1 mouse cellular context compared by ENCODE assay signal in the genomic region with DNA sequence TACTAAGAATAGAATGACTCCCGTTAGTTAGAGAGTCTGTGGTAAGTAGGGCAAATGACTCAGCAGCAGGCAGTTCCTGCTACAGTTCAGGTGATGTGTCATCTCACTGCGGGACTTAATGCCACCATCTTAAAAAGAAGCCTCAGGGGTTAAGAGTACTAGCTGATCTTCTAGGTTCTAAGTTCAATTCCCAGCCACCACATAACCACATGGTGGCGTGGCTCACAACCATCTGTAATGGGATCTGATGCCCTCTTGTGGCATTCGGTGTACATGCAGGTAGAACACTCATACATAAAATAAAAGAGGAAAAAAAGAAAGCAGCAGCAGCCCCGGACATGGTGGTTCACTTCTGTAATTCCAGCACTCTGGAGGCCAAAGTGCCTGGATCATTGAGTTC.
TF ChIP-seq lines count a peak whose summit lies in the region.

No protein-coding gene starts in this region.

TF ChIP-seq in CH12.LX, 34 proteins besides CTCF, POLR2A, EP300 and RAD21 (continued from another document):
- TF ChIP-seq CHD1 (IDR thresholded peaks at IDR 0.05; ENCODE audit: low read depth, low read length) (no peak), ZKSCAN1 (IDR thresholded peaks at IDR 0.05; ENCODE audit: borderline replicate concordance, low read depth, low read length) (no peak), BHLHE40 (IDR thresholded peaks at IDR 0.05; ENCODE audit: low read depth, low read length) (peak; percentile 30; the same call in 1 of the 2 replicates), ELF1 (IDR thresholded peaks at IDR 0.05; ENCODE audit: low read depth, low read length) (no peak), UBTF (IDR thresholded peaks at IDR 0.05; ENCODE audit: low read depth, low read length) (no peak), TCF12 (IDR thresholded peaks at IDR 0.05; ENCODE audit: low read depth, low read length) (peak; percentile 58; the same call in 1 of the 2 replicates), MAFK (IDR thresholded peaks at IDR 0.05; ENCODE audit: insufficient replicate concordance, low read length) (no peak), ZMIZ1 (IDR thresholded peaks at IDR 0.05; ENCODE audit: low read depth, low read length) (no peak), ZC3H11A (IDR thresholded peaks at IDR 0.05; ENCODE audit: low read depth, low read length) (no peak), NELFE (IDR thresholded peaks at IDR 0.05; ENCODE audit: low read depth, low read length) (peak; percentile 87; the same call in 1 of the 2 replicates), CHD2 (IDR thresholded peaks at IDR 0.05; ENCODE audit: low read length) (no peak), KAT2A (IDR thresholded peaks at IDR 0.05; ENCODE audit: insufficient replicate concordance, low read length) (no peak), RCOR1 (conservative IDR thresholded peaks at IDR 0.05; ENCODE audit: low read depth, low read length) (no peak), PAX5 (IDR thresholded peaks at IDR 0.05; ENCODE audit: low read length) (no peak), USF1 (IDR thresholded peaks at IDR 0.05; ENCODE audit: low read depth, low read length) (no peak), IRF4 (IDR thresholded peaks at IDR 0.05; ENCODE audit: low read depth, low read length) (peak; percentile 48; the same call in 1 of the 2 replicates), GABPA (IDR thresholded peaks at IDR 0.05; ENCODE audit: insufficient replicate concordance, low read depth, low read length) (no peak), MXI1 (IDR thresholded peaks at IDR 0.05; ENCODE audit: low read depth, low read length) (0 out of 2 replicates have a peak, but pooled peaks have one; percentile 16), JUND (conservative IDR thresholded peaks at IDR 0.05; ENCODE audit: low read depth, low read length) (peak; percentile 75), HCFC1 (IDR thresholded peaks at IDR 0.05; ENCODE audit: low read depth, low read length) (peak; percentile 39), TBP (conservative IDR thresholded peaks at IDR 0.05; ENCODE audit: low read depth, low read length) (no peak), ETS1 (conservative IDR thresholded peaks at IDR 0.05; ENCODE audit: low read depth, low read length) (no peak), SMC3 (IDR thresholded peaks at IDR 0.05; ENCODE audit: low read depth, low read length) (peak; percentile 82), JUN (IDR thresholded peaks at IDR 0.05; ENCODE audit: insufficient read depth, low read depth, low read length) (no peak)
